Mouse (Mus musculus) heart, embryonic 10.5 days (tissue): ENCODE measurements at regions not wholly inside any gene's neighbourhood (a gene's known extent, or its start where the extent isn't known, plus 50 kb on each side); places are given as distances from the start of the nearest gene placed in this dataset.

Source experiments
- DNase-seq: peaks from one replicate; pipeline ENCODE4 v3.0.0-alpha.2; 2017; ENCODE audit warnings: low spot score
- H3K27ac ChIP-seq: fragments of 300-500 bp; sonication (generic); 2 replicates; pipeline ENCODE4 v1.5.1; 2016; ENCODE audit warnings: mild to moderate bottlenecking
- H3K27me3 ChIP-seq: fragments of 300-500 bp; sonication (generic); 2 replicates; pipeline ENCODE4 v1.6.1; 2016; ENCODE audit warnings: mild to moderate bottlenecking; ENCODE audit not compliant: poor library complexity, insufficient read depth, severe bottlenecking
- H3K36me3 ChIP-seq: fragments of 300-500 bp; sonication (generic); 2 replicates; pipeline ENCODE4 v1.6.1; 2016; ENCODE audit warnings: mild to moderate bottlenecking, moderate library complexity
- H3K4me1 ChIP-seq: fragments of 300-500 bp; sonication (generic); 2 replicates; pipeline ENCODE4 v1.6.1; 2016; ENCODE audit warnings: mild to moderate bottlenecking
- H3K4me3 ChIP-seq: fragments of 300-500 bp; sonication (generic); 2 replicates; pipeline ENCODE4 v1.5.1; 2016; ENCODE audit warnings: mild to moderate bottlenecking, moderate library complexity
- H3K9me3 ChIP-seq: fragments of 300-500 bp; sonication (generic); 2 replicates; pipeline ENCODE4 v1.6.1; 2016; ENCODE audit warnings: mild to moderate bottlenecking, moderate library complexity
- WGBS: fragments of 180-500 bp; shearing (Covaris S2); methylation state at CpG from one replicate; pipeline ENCODE4 v1.1.7; 2016; 5-methylcytosine and 5-hydroxymethylcytosine counted together

GRCm38 (mm10) chr12:107669450-107669849 is 181.0 kb downstream of the 3110018I06Rik start:
- Histone ChIP-seq H3K36me3 (no peaks in the 10 kb centered on the region), H3K27ac (no peak overlapping the region), H3K4me1 (no peaks in the 10 kb centered on the region), H3K9me3 (no peaks in the 10 kb centered on the region), H3K27me3 (no peaks in the 10 kb centered on the region), H3K4me3 (no peak overlapping the region)
- 88% methylated on average over 6 of the region's 6 CpGs for WGBS
- no peak for DNase-seq

- H3K4me3 ChIP-seq = no peak overlapping the region
- no peaks in the 10 kb centered on the region for H3K4me1 ChIP-seq
- no peaks in the 10 kb centered on the region for H3K27me3 ChIP-seq
- H3K9me3 ChIP-seq = no peaks in the 10 kb centered on the region
- no peaks in the 10 kb centered on the region for H3K36me3 ChIP-seq
- H3K27ac ChIP-seq = no peak overlapping the region
- 69% methylated on average over 10 of the region's 10 CpGs for WGBS
- no peak for DNase-seq
Observed at GRCm38 (mm10) chr12:107669910-107670309, 181.5 kb downstream of the 3110018I06Rik start.

- DNase-seq = no peak
- 36% methylated on average over 7 of the region's 7 CpGs for WGBS
- Histone ChIP-seq H3K27me3 (0 out of 2 replicates have a peak, but pooled peaks cover 4% of the 10 kb centered on the region), H3K4me1 (peaks cover 10% of the 10 kb centered on the region), H3K36me3 (no peaks in the 10 kb centered on the region), H3K4me3 (no peak overlapping the region), H3K9me3 (no peaks in the 10 kb centered on the region), H3K27ac (0 out of 2 replicates have a peak overlapping the region, but pooled peaks have one; percentile 1)
Observed at GRCm38 (mm10) chr12:107677076-107677475, 188.6 kb downstream of the 3110018I06Rik start.

GRCm38 (mm10) chr12:107687447-107687846 is 199.0 kb downstream of the 3110018I06Rik start:
- Histone ChIP-seq H3K27me3 (no peaks in the 10 kb centered on the region), H3K36me3 (no peaks in the 10 kb centered on the region), H3K27ac (no peak overlapping the region), H3K4me1 (peaks cover 21% of the 10 kb centered on the region; the same call in 1 of the 2 replicates), H3K4me3 (no peak overlapping the region), H3K9me3 (no peaks in the 10 kb centered on the region)
- no peak for DNase-seq
- WGBS = 47% methylated on average over 2 of the region's 2 CpGs

GRCm38 (mm10) chr12:107689418-107689817 is 201.0 kb downstream of the 3110018I06Rik start:
- WGBS = 58% methylated on average over 7 of the region's 7 CpGs
- H3K9me3 ChIP-seq = no peaks in the 10 kb centered on the region

GRCm38 (mm10) chr12:107690061-107690460 is 201.6 kb downstream of the 3110018I06Rik start:
- DNase-seq = no peak
- no peaks in the 10 kb centered on the region for H3K36me3 ChIP-seq
- no peaks in the 10 kb centered on the region for H3K27me3 ChIP-seq
- no peak overlapping the region for H3K4me3 ChIP-seq
- H3K9me3 ChIP-seq = no peaks in the 10 kb centered on the region
- whole genome bisulfite sequencing = 82% methylated on average over 3 of the region's 3 CpGs
- H3K27ac ChIP-seq = no peak overlapping the region
- H3K4me1 ChIP-seq = peaks cover 17% of the 10 kb centered on the region; the same call in 1 of the 2 replicates

More at GRCm38 (mm10) chr12:107689418-107689817, 201.0 kb downstream of the 3110018I06Rik start:
- no peak for DNase-seq
- H3K4me1 ChIP-seq = peaks cover 19% of the 10 kb centered on the region; the same call in 1 of the 2 replicates
- H3K27ac ChIP-seq = no peak overlapping the region
- no peaks in the 10 kb centered on the region for H3K36me3 ChIP-seq
- no peaks in the 10 kb centered on the region for H3K27me3 ChIP-seq
- H3K4me3 ChIP-seq = no peak overlapping the region

GRCm38 (mm10) chr12:107693693-107694092 is 205.3 kb downstream of the 3110018I06Rik start:
- DNase-seq = no peak
- H3K27ac ChIP-seq = no peak overlapping the region
- no peaks in the 10 kb centered on the region for H3K27me3 ChIP-seq
- no peaks in the 10 kb centered on the region for H3K36me3 ChIP-seq
- no peak overlapping the region for H3K4me3 ChIP-seq
- no peaks in the 10 kb centered on the region for H3K9me3 ChIP-seq
- 75% methylated on average over 6 of the region's 6 CpGs for WGBS
- H3K4me1 ChIP-seq = no peaks in the 10 kb centered on the region

GRCm38 (mm10) chr12:107695014-107695413 is 206.6 kb downstream of the 3110018I06Rik start:
- Histone ChIP-seq H3K36me3 (no peaks in the 10 kb centered on the region), H3K9me3 (no peaks in the 10 kb centered on the region), H3K4me3 (no peak overlapping the region), H3K27me3 (no peaks in the 10 kb centered on the region), H3K27ac (no peak overlapping the region), H3K4me1 (no peaks in the 10 kb centered on the region)
- DNase-seq = no peak
- WGBS = 87% methylated on average over 2 of the region's 2 CpGs

- WGBS = 87% methylated on average over 13 of the region's 13 CpGs
- 0 out of 2 replicates have a peak, but pooled peaks cover 2% of the 10 kb centered on the region for H3K4me1 ChIP-seq
- no peak overlapping the region for H3K4me3 ChIP-seq
- H3K27me3 ChIP-seq = no peaks in the 10 kb centered on the region
- H3K27ac ChIP-seq = no peak overlapping the region
- H3K36me3 ChIP-seq = no peaks in the 10 kb centered on the region
- no peaks in the 10 kb centered on the region for H3K9me3 ChIP-seq
- DNase-seq = no peak
Observed at GRCm38 (mm10) chr12:107695438-107696267, 207.2 kb downstream of the 3110018I06Rik start.

- H3K36me3 ChIP-seq = no peaks in the 10 kb centered on the region
Observed at GRCm38 (mm10) chr12:107700317-107700716, 211.9 kb downstream of the 3110018I06Rik start.

GRCm38 (mm10) chr12:107700868-107701597 is 212.6 kb downstream of the 3110018I06Rik start:
- WGBS = 81% methylated on average over 19 of the region's 19 CpGs
- Histone ChIP-seq H3K4me1 (0 out of 2 replicates have a peak, but pooled peaks cover 3% of the 10 kb centered on the region), H3K4me3 (no peak overlapping the region), H3K27me3 (no peaks in the 10 kb centered on the region; the same call in 1 of the 2 replicates), H3K36me3 (no peaks in the 10 kb centered on the region), H3K9me3 (no peaks in the 10 kb centered on the region), H3K27ac (no peak overlapping the region)
- DNase-seq = no peak

More at GRCm38 (mm10) chr12:107700317-107700716, 211.9 kb downstream of the 3110018I06Rik start:
- DNase-seq = no peak
- Histone ChIP-seq H3K27ac (no peak overlapping the region), H3K4me1 (0 out of 2 replicates have a peak, but pooled peaks cover 3% of the 10 kb centered on the region), H3K4me3 (no peak overlapping the region), H3K9me3 (no peaks in the 10 kb centered on the region), H3K27me3 (no peaks in the 10 kb centered on the region; the same call in 1 of the 2 replicates)
- WGBS = 58% methylated on average over 5 of the region's 5 CpGs

- no peak overlapping the region for H3K4me3 ChIP-seq
- 88% methylated on average over 6 of the region's 6 CpGs for WGBS
- H3K27ac ChIP-seq = no peak overlapping the region
Observed at GRCm38 (mm10) chr12:107708812-107709211, 220.4 kb downstream of the 3110018I06Rik start.

More at GRCm38 (mm10) chr12:107708812-107709211, 220.4 kb downstream of the 3110018I06Rik start:
- no peak for DNase-seq
- peaks cover 4% of the 10 kb centered on the region; the same call in 1 of the 2 replicates for H3K27me3 ChIP-seq
- H3K4me1 ChIP-seq = peaks cover 5% of the 10 kb centered on the region; the same call in 1 of the 2 replicates
- no peaks in the 10 kb centered on the region for H3K36me3 ChIP-seq
- peaks cover 6% of the 10 kb centered on the region; the same call in 1 of the 2 replicates for H3K9me3 ChIP-seq
